ENCODE assay signal across 9 mouse cellular contexts in the genomic region with DNA sequence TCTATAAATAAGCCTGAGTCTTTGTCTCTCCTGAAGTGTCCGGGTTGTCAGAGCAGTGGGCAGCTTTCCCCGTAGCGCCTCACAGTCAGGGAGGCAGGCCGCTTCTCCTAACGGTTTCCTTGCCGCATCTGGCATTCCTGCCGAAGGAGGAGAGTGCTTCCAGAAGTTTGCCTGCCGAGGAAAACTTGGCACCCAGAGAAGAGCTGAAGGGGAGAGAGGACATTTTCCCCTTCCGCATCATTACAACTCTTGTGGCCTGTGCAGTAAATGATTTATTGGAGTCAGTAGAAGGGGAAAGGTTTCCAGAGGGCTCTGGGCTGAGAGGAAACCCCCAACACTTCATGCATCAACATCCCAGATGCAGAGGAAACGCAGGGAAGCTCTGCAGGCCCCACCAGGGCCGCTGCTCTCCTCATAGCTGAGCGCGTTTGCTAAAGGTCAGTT. TPM values are rescaled to one million over a fixed set of nuclear protein-coding genes. Genes with fewer than 3 reads are reported as not detected.
DNase-seq lines count a peak whose midpoint lies in the region; ATAC-seq and TF ChIP-seq lines count a peak whose summit lies in the region.
"Had no signal": no experiment of that assay in that cellular context is flagged by ENCODE, and none has a peak within 500 bp of the region (broad histone marks: within the 10 kb centered on the region; RNA-seq: fewer than 3 reads in every experiment).

No protein-coding gene starts in this region.

- TF ChIP-seq POLR2A in brain, embryonic 14.5 days (IDR thresholded peaks at IDR 0.05; ENCODE audit: borderline replicate concordance, extremely low read depth, insufficient read depth, insufficient read length, poor library complexity, severe bottlenecking) = no peak
- no peak for TF ChIP-seq POLR2A in cerebellum, adult 2 months (IDR thresholded peaks at IDR 0.05; ENCODE audit: borderline replicate concordance, insufficient read depth, low read length)

- H3K9me3 ChIP-seq in E14TG2a.4 (ENCODE audit: low read length) = no peaks in the 10 kb centered on the region
- no peaks in the 10 kb centered on the region for H3K9me3 ChIP-seq in heart, embryonic 14.5 days (ENCODE audit: control insufficient read depth, low read length)
- H3K9me3 ChIP-seq: midbrain, embryonic 12.5 days had no signal

- peak overlapping the region; percentile 5; the same call in 1 of the 2 replicates for H3K9ac ChIP-seq in heart, embryonic 14.5 days (ENCODE audit: low read length)
- H3K9ac ChIP-seq: midbrain, embryonic 12.5 days had no signal

- DNase-seq in brain, embryonic 14.5 days (ENCODE audit: low read depth) = peak; percentile 45
- peak; percentile 49 to 64 for DNase-seq in kidney, postnatal 25 days
- no peak for DNase-seq in spleen, postnatal 36 days (ENCODE audit: low spot score in 2 of 2)
- DNase-seq in cerebellum, adult 2 months = no peak
- DNase-seq in natural killer cell, adult 2 months (ENCODE audit: low spot score in 2 of 2) = no peak
- DNase-seq: gastrocnemius, postnatal 10 days had no signal

- H3K4me3 ChIP-seq in E14TG2a.4 (replicated peaks; ENCODE audit: low read length) = 0 out of 2 replicates have a peak overlapping the region, but pooled peaks have one; percentile 5
- no peak overlapping the region for H3K4me3 ChIP-seq in heart, embryonic 14.5 days (ENCODE audit: control insufficient read depth in 1 of 2, insufficient read depth in 1 of 2, low read depth in 1 of 2, low read length in 2 of 2)
- no peak overlapping the region for H3K4me3 ChIP-seq in cerebellum, adult 2 months (replicated peaks; ENCODE audit: insufficient read depth, low read depth, low read length)
- H3K4me3 ChIP-seq: midbrain, embryonic 12.5 days had no signal

- peaks cover 37% of the 10 kb centered on the region for H3K36me3 ChIP-seq in E14TG2a.4 (ENCODE audit: insufficient read depth, low read length)
- H3K36me3 ChIP-seq in heart, embryonic 14.5 days (ENCODE audit: control insufficient read depth, insufficient read depth, low read length) = peaks cover 18% of the 10 kb centered on the region
- H3K36me3 ChIP-seq: midbrain, embryonic 12.5 days had no signal

- no peak for TF ChIP-seq CTCF in E14TG2a.4 (conservative IDR thresholded peaks at IDR 0.05; ENCODE audit: low read length)
- TF ChIP-seq CTCF in brain, embryonic 14.5 days (IDR thresholded peaks at IDR 0.05; ENCODE audit: borderline replicate concordance, extremely low read depth, insufficient read depth, insufficient read length) = no peak
- no peak for TF ChIP-seq CTCF in cerebellum, adult 2 months (IDR thresholded peaks at IDR 0.05; ENCODE audit: borderline replicate concordance, insufficient read depth, low read depth, low read length)

- no peak for ATAC-seq in heart, embryonic 14.5 days (ENCODE audit: insufficient number of reproducible peaks, insufficient read depth, low FRiP score, low read depth)

- no peaks in the 10 kb centered on the region for H3K27me3 ChIP-seq in E14TG2a.4 (ENCODE audit: insufficient read depth, low read length)
- no peaks in the 10 kb centered on the region for H3K27me3 ChIP-seq in heart, embryonic 14.5 days (ENCODE audit: control insufficient read depth, insufficient read depth, low read length)
- H3K27me3 ChIP-seq in cerebellum, adult 2 months (ENCODE audit: control insufficient read depth, insufficient read depth, low read length) = no peaks in the 10 kb centered on the region
- H3K27me3 ChIP-seq: midbrain, embryonic 12.5 days had no signal

- WGBS in heart, embryonic 14.5 days = 14% methylated on average over 13 of the region's 13 CpGs
- WGBS in cerebellum, adult 2 months = 46% methylated on average over 13 of the region's 13 CpGs

- H3K4me2 ChIP-seq in heart, embryonic 14.5 days (ENCODE audit: low read length) = peak overlapping the region; percentile 43
- H3K4me2 ChIP-seq: midbrain, embryonic 12.5 days had no signal

- peak overlapping the region; percentile 63 to 74 for H3K27ac ChIP-seq in heart, embryonic 14.5 days (replicated peaks in 1 of 2; ENCODE audit: control insufficient read depth in 1 of 2, insufficient read depth in 1 of 2, low read depth in 2 of 2, low read length in 2 of 2)
- no peak overlapping the region for H3K27ac ChIP-seq in cerebellum, adult 2 months (ENCODE audit: insufficient read depth, low read length)
- H3K27ac ChIP-seq: midbrain, embryonic 12.5 days had no signal

- H3K4me1 ChIP-seq in E14TG2a.4 (replicated peaks; ENCODE audit: low read depth, low read length) = peaks cover 59% of the 10 kb centered on the region
- H3K4me1 ChIP-seq in heart, embryonic 14.5 days (ENCODE audit: control insufficient read depth in 2 of 2, insufficient read depth in 2 of 2, low read length in 2 of 2) = peaks cover 41 to 66% of the 10 kb centered on the region in 2 experiments
- no peaks in the 10 kb centered on the region for H3K4me1 ChIP-seq in cerebellum, adult 2 months (ENCODE audit: control insufficient read depth, insufficient read depth, low read length)
- H3K4me1 ChIP-seq: midbrain, embryonic 12.5 days had no signal

RNA-seq across cellular contexts. Expression of gene Itpr1, which starts 22.8 kb away (rescaled TPM):
- 7.5 and 9.9 TPM in 2 replicates for polyA plus RNA-seq in brain, embryonic 14.5 days (2012; rRNA removed)
- 16.6 and 18.9 TPM in 2 replicates for polyA plus RNA-seq in heart, embryonic 14.5 days (2014; fragmentation: Nextera tagmentation; extraction: Ambion mirVana)
- 529 and 611 TPM in 2 replicates for polyA plus RNA-seq in cerebellum, adult 2 months (2012; rRNA removed)

RNA-seq across cellular contexts. Expression of gene Sumf1, which starts 50.3 kb away (rescaled TPM):
- polyA plus RNA-seq in brain, embryonic 14.5 days (2012; rRNA removed) = 7.5 and 9.8 TPM in 2 replicates
- 23.0 and 23.8 TPM in 2 replicates for polyA plus RNA-seq in heart, embryonic 14.5 days (2014; fragmentation: Nextera tagmentation; extraction: Ambion mirVana)
- 20.2 and 23.0 TPM in 2 replicates for polyA plus RNA-seq in cerebellum, adult 2 months (2012; rRNA removed)

Comparison
In these comparisons a context has a peak if more than half of its experiments do, and no peak if none do; other contexts are left out.
1. DNase-seq: peak in brain, embryonic 14.5 days (single experiment) and kidney, postnatal 25 days (2 of 2); none in spleen, postnatal 36 days (0 of 2), cerebellum, adult 2 months (0 of 2) and natural killer cell, adult 2 months (0 of 2).
2. RNA of gene Itpr1, which starts 22.8 kb away (polyA plus RNA-seq): 529 to 611 TPM in cerebellum, adult 2 months; 16.6 to 18.9 TPM in heart, embryonic 14.5 days and 7.5 to 9.9 TPM in brain, embryonic 14.5 days; every median in the first group is over 10 times any median in the second.